ENCODE assay signal across 9 mouse cellular contexts in the genomic region with DNA sequence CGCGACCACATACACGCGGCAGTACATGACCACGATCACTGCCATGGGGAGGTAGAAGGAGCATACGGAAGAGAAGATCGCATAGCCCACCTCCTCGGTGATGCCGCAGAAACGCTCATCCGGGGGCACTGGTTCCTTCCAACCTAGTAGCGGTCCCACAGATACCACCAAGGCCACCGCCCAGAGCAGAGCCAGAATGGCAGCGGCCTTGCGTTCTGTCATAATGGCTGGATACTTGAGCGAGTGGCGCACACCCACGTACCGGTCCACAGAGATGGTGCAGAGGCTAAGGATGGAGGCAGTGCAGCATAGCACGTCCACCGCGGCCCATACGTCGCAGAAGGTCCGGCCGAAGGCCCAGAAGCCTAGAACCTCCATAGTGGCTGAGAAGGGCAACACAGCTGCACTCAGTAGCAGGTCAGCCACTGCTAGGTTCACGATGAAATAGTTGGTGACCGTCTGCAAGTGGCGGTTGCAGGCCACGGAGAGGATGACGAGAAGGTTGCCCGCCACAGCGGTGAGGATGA. TPM values are rescaled to one million over a fixed set of nuclear protein-coding genes. Genes with fewer than 3 reads are reported as not detected.
DNase-seq lines count a peak whose midpoint lies in the region; ATAC-seq and TF ChIP-seq lines count a peak whose summit lies in the region.
"Had no signal": no experiment of that assay in that cellular context is flagged by ENCODE, and none has a peak within 500 bp of the region (broad histone marks: within the 10 kb centered on the region; RNA-seq: fewer than 3 reads in every experiment).

No protein-coding gene starts in this region.

- H3K4me2 ChIP-seq in heart, embryonic 13.5 days, result peak overlapping the region; percentile 89
- H3K4me2 ChIP-seq in heart, postnatal 0 days (ENCODE audit: low read depth, low read length), result peak overlapping the region; percentile 86

- H3K9me3 ChIP-seq in heart, embryonic 13.5 days, result no peaks in the 10 kb centered on the region
- no peaks in the 10 kb centered on the region for H3K9me3 ChIP-seq in heart, postnatal 0 days (replicated peaks; ENCODE audit: control insufficient read depth, low read length)
- H3K9me3 ChIP-seq in midbrain, embryonic 10.5 days (replicated peaks), result no peaks in the 10 kb centered on the region

- TF ChIP-seq EP300 in heart, postnatal 0 days (IDR thresholded peaks at IDR 0.05; ENCODE audit: low read depth), result no peak

- TF ChIP-seq CTCF in heart, postnatal 0 days (IDR thresholded peaks at IDR 0.05; ENCODE audit: low read depth), result no peak

- 4% methylated on average over 33 of the region's 33 CpGs for WGBS in heart, embryonic 13.5 days
- WGBS in heart, postnatal 0 days, result 8% methylated on average over 33 of the region's 33 CpGs
- WGBS in midbrain, embryonic 10.5 days, result 3% methylated on average over 33 of the region's 33 CpGs

- H3K27me3 ChIP-seq in heart, embryonic 13.5 days (replicated peaks), result peaks cover 96% of the 10 kb centered on the region
- H3K27me3 ChIP-seq in heart, postnatal 0 days (ENCODE audit: control insufficient read depth, insufficient read depth, low read length), result peaks cover 38% of the 10 kb centered on the region
- H3K27me3 ChIP-seq in midbrain, embryonic 10.5 days (ENCODE audit: low read depth, poor library complexity, severe bottlenecking), result peaks cover 91% of the 10 kb centered on the region

- peak overlapping the region; percentile 80 for H3K9ac ChIP-seq in heart, embryonic 13.5 days
- no peak overlapping the region for H3K9ac ChIP-seq in heart, postnatal 0 days (replicated peaks; ENCODE audit: low read depth, low read length)

- no peak for DNase-seq in heart, adult 11 months
- DNase-seq in ZHBTc4 (ENCODE audit: low read depth, low spot score), result peak; percentile 54
- no peak for DNase-seq in heart, postnatal 0 days (ENCODE audit: low spot score)
- peak; percentile 22 for DNase-seq in midbrain, embryonic 10.5 days (ENCODE audit: low spot score)
- DNase-seq in natural killer cell, adult 2 months (ENCODE audit: low spot score in 2 of 2), result no peak
- no peak for DNase-seq in frontal cortex, postnatal 14 days (ENCODE audit: low spot score in 2 of 2)

- ATAC-seq in heart, embryonic 13.5 days (ENCODE audit: extremely low read depth, insufficient number of reproducible peaks, low FRiP score, low TSS enrichment), result no peak
- ATAC-seq in heart, postnatal 0 days (ENCODE audit: insufficient read depth, low read depth), result no peak
- ATAC-seq in inflammation-experienced regulatory T-cells, adult 6 months, result no peak

- no peaks in the 10 kb centered on the region for H3K36me3 ChIP-seq in heart, embryonic 13.5 days
- H3K36me3 ChIP-seq in heart, postnatal 0 days (replicated peaks; ENCODE audit: control insufficient read depth, insufficient read depth, low read length), result no peaks in the 10 kb centered on the region
- no peaks in the 10 kb centered on the region for H3K36me3 ChIP-seq in midbrain, embryonic 10.5 days

- H3K4me3 ChIP-seq in heart, embryonic 13.5 days, result peak overlapping the region; percentile 66
- peak overlapping the region; percentile 55 for H3K4me3 ChIP-seq in heart, postnatal 0 days (ENCODE audit: low read depth, low read length)
- H3K4me3 ChIP-seq in midbrain, embryonic 10.5 days, result peak overlapping the region; percentile 64

- H3K27ac ChIP-seq in heart, embryonic 13.5 days (replicated peaks), result no peak overlapping the region
- no peak overlapping the region for H3K27ac ChIP-seq in heart, postnatal 0 days (ENCODE audit: low read depth)
- 0 out of 2 replicates have a peak overlapping the region, but pooled peaks have one; percentile 64 for H3K27ac ChIP-seq in midbrain, embryonic 10.5 days (replicated peaks)

- H3K4me1 ChIP-seq in heart, embryonic 13.5 days, result peaks cover 19% of the 10 kb centered on the region
- H3K4me1 ChIP-seq in heart, postnatal 0 days (ENCODE audit: control insufficient read depth, insufficient read depth), result peaks cover 14% of the 10 kb centered on the region
- peaks cover 25% of the 10 kb centered on the region for H3K4me1 ChIP-seq in midbrain, embryonic 10.5 days

RNA-seq across cellular contexts. Expression of gene Adra1d, which starts 0.7 kb away (rescaled TPM):
- polyA plus RNA-seq in heart, embryonic 13.5 days (2015; fragmentation: Nextera tagmentation; extraction: Ambion mirVana), result 0.24 and 0.47 TPM in 2 replicates
- 1.9 and 6.7 TPM in 2 replicates for total RNA-seq in heart, postnatal 0 days (2014; rRNA removed; ENCODE audit: low replicate concordance)
- 0.52 and 0.70 TPM in 2 replicates for polyA plus RNA-seq in heart, postnatal 0 days (2015; fragmentation: Nextera tagmentation; extraction: Ambion mirVana)
- polyA plus RNA-seq in midbrain, embryonic 10.5 days (2016; fragmentation: Nextera tagmentation; extraction: Ambion mirVana), result 0.47 and 0.60 TPM in 2 replicates
- not detected for polyA plus RNA-seq in inflammation-experienced regulatory T-cells, adult 6 months (2017; shearing (Covaris generic))
- total RNA-seq: MEL had no signal

Comparison
In these comparisons a context has a peak if more than half of its experiments do, and no peak if none do; other contexts are left out.
1. DNase-seq: peak in ZHBTc4 (single experiment) and midbrain, embryonic 10.5 days (single experiment); none in heart, adult 11 months (single experiment), heart, postnatal 0 days (single experiment), natural killer cell, adult 2 months (0 of 2) and frontal cortex, postnatal 14 days (0 of 2).
2. Peak in every context shown above with its lines, with median percentiles within 50 percentile points of each other: H3K4me3 ChIP-seq.